Mouse (Mus musculus) MEL (cell line): ENCODE measurements at regions not wholly inside any gene's neighbourhood (a gene's known extent, or its start where the extent isn't known, plus 50 kb on each side); places are given as distances from the start of the nearest gene placed in this dataset.

Experiments
- DNase-seq: peaks from one replicate; pipeline ENCODE4 v3.0.0; 2011; ENCODE audit warnings: low read depth, low spot score
- H3K27ac ChIP-seq: 2 replicates; pipeline ENCODE4 v1.5.1; 2012; ENCODE audit warnings: low read depth, mild to moderate bottlenecking, control low read depth, low read length, moderate library complexity; ENCODE audit not compliant: control insufficient read depth
- H3K27me3 ChIP-seq, 2 experiments: fragments of 150-350 bp in 1 of 2; sonication (generic) in 1 of 2; 2 replicates each; pipeline ENCODE4 v1.6.1; 2012; ENCODE audit warnings: low read length in 2 of 2, mild to moderate bottlenecking in 2 of 2, improper control_type of control experiment in 1 of 2, moderate library complexity in 1 of 2; ENCODE audit not compliant: insufficient read depth in 2 of 2, control insufficient read depth in 1 of 2
- H3K36me3 ChIP-seq, 2 experiments: 2 replicates each; pipeline ENCODE4 v1.6.1; 2012 to 2014; ENCODE audit warnings: low read length in 2 of 2, improper control_type of control experiment in 1 of 2, inconsistent platforms in 1 of 2, mild to moderate bottlenecking in 1 of 2; ENCODE audit not compliant: insufficient read depth in 2 of 2, control insufficient read depth in 1 of 2
- H3K4me1 ChIP-seq, 2 experiments: fragments of 150-350 bp in 1 of 2; sonication (generic) in 1 of 2; 2 replicates each; pipeline ENCODE4 v1.6.1; 2012; ENCODE audit warnings: low read length in 2 of 2, improper control_type of control experiment in 1 of 2, mild to moderate bottlenecking in 1 of 2; ENCODE audit not compliant: insufficient read depth in 2 of 2, control insufficient read depth in 1 of 2
- H3K4me3 ChIP-seq, 2 experiments: fragments of 150-350 bp in 1 of 2; sonication (generic) in 1 of 2; 2 replicates each; pipeline ENCODE4 v1.5.1; 2012; ENCODE audit warnings: low read depth in 2 of 2, low read length in 2 of 2, mild to moderate bottlenecking in 2 of 2, moderate library complexity in 2 of 2, control low read depth in 1 of 2, improper control_type of control experiment in 1 of 2; ENCODE audit not compliant: control insufficient read depth in 1 of 2, insufficient read depth in 1 of 2
- H3K79me2 ChIP-seq: 2 replicates; pipeline ENCODE4 v1.6.1; 2012; ENCODE audit warnings: mild to moderate bottlenecking, low read length, moderate library complexity; ENCODE audit not compliant: control insufficient read depth, poor library complexity, insufficient read depth
- H3K9ac ChIP-seq: 2 replicates; pipeline ENCODE4 v1.6.1; 2012; ENCODE audit warnings: low read depth, mild to moderate bottlenecking, control low read depth, low read length, moderate library complexity; ENCODE audit not compliant: control insufficient read depth, poor library complexity, severe bottlenecking
- H3K9me3 ChIP-seq: fragments of 150-350 bp; sonication (generic); replicated peaks from 2 replicates; pipeline ENCODE4 v1.6.1; 2012; ENCODE audit warnings: mild to moderate bottlenecking, low read length, improper control_type of control experiment, moderate library complexity; ENCODE audit not compliant: insufficient read depth
- CHD1 ChIP-seq: IDR thresholded peaks from 2 replicates; pipeline ENCODE4 v1.6.1; 2012; ENCODE audit warnings: low read depth, mild to moderate bottlenecking, inconsistent platforms, low read length, improper control_type of control experiment
- ELF1 ChIP-seq: IDR thresholded peaks from 2 replicates; pipeline ENCODE4 v1.6.1; 2014; ENCODE audit warnings: low read depth, mild to moderate bottlenecking, inconsistent platforms, low read length, improper control_type of control experiment, moderate library complexity
- GABPA ChIP-seq: IDR thresholded peaks from 2 replicates; pipeline ENCODE4 v1.6.1; 2012; ENCODE audit warnings: low read depth, mild to moderate bottlenecking, inconsistent platforms, low read length, improper control_type of control experiment, moderate library complexity
- HCFC1 ChIP-seq: IDR thresholded peaks from 2 replicates; pipeline ENCODE4 v1.6.1; 2012; ENCODE audit warnings: low read depth, mild to moderate bottlenecking, inconsistent platforms, low read length, improper control_type of control experiment, moderate library complexity
- JUND ChIP-seq: IDR thresholded peaks from 2 replicates; pipeline ENCODE4 v1.6.1; 2011; ENCODE audit warnings: low read depth, mild to moderate bottlenecking, improper control_type of control experiment, low read length
- KAT2A ChIP-seq: conservative IDR thresholded peaks from 2 replicates; pipeline ENCODE4 v1.6.1; 2012; ENCODE audit warnings: low read depth, low read length, improper control_type of control experiment, inconsistent platforms
- MEF2A ChIP-seq: IDR thresholded peaks from 2 replicates; pipeline ENCODE4 v1.6.1; 2014; ENCODE audit warnings: low read depth, mild to moderate bottlenecking, inconsistent platforms, low read length, improper control_type of control experiment; ENCODE audit not compliant: poor library complexity, insufficient replicate concordance, severe bottlenecking; ENCODE audit errors: extremely low read depth
- MYC ChIP-seq: IDR thresholded peaks from 2 replicates; pipeline ENCODE4 v1.6.1; 2011; ENCODE audit warnings: low read depth, mild to moderate bottlenecking, low read length, improper control_type of control experiment, moderate library complexity
- NELFE ChIP-seq: IDR thresholded peaks from 2 replicates; pipeline ENCODE4 v1.6.1; 2011; ENCODE audit warnings: low read depth, low read length, improper control_type of control experiment
- POLR2A ChIP-seq, 2 experiments: IDR thresholded peaks; 2 replicates each; pipeline ENCODE4 v1.6.1; 2011 to 2012; ENCODE audit warnings: low read length in 2 of 2, mild to moderate bottlenecking in 2 of 2, control low read depth in 1 of 2, improper control_type of control experiment in 1 of 2, low read depth in 1 of 2, moderate library complexity in 1 of 2; ENCODE audit not compliant: control insufficient read depth in 1 of 2, insufficient read depth in 1 of 2, poor library complexity in 1 of 2
- POLR2AphosphoS2 ChIP-seq: IDR thresholded peaks from 2 replicates; pipeline ENCODE4 v1.6.1; 2011; ENCODE audit warnings: low read length, improper control_type of control experiment
- SIN3A ChIP-seq: IDR thresholded peaks from 2 replicates; pipeline ENCODE4 v1.6.1; 2012; ENCODE audit warnings: low read length, improper control_type of control experiment, inconsistent platforms
- SMC3 ChIP-seq: IDR thresholded peaks from 2 replicates; pipeline ENCODE4 v1.6.1; 2011; ENCODE audit warnings: low read depth, low read length, improper control_type of control experiment
- TAL1 ChIP-seq: IDR thresholded peaks from 2 replicates; pipeline ENCODE4 v1.6.1; 2012; ENCODE audit warnings: mild to moderate bottlenecking, inconsistent platforms, low read length, moderate library complexity, mixed read lengths
- TBP ChIP-seq: IDR thresholded peaks from 2 replicates; pipeline ENCODE4 v1.8.0; 2011; ENCODE audit warnings: low read depth, low read length, improper control_type of control experiment
- TCF12 ChIP-seq: IDR thresholded peaks from 2 replicates; pipeline ENCODE4 v1.6.1; 2014; ENCODE audit warnings: low read depth, mild to moderate bottlenecking, inconsistent platforms, low read length, improper control_type of control experiment, moderate library complexity
- USF2 ChIP-seq, 2 experiments: IDR thresholded peaks; 2 replicates each; pipeline ENCODE4 v1.6.1; 2011 to 2012; ENCODE audit warnings: improper control_type of control experiment in 2 of 2, low read length in 2 of 2, borderline replicate concordance in 1 of 2, inconsistent platforms in 1 of 2, low read depth in 1 of 2, mild to moderate bottlenecking in 1 of 2; ENCODE audit not compliant: insufficient read depth in 1 of 2
- ZMIZ1 ChIP-seq: IDR thresholded peaks from 2 replicates; pipeline ENCODE4 v1.6.1; 2012; ENCODE audit warnings: low read depth, mild to moderate bottlenecking, inconsistent platforms, low read length, improper control_type of control experiment, moderate library complexity
- ZNF384 ChIP-seq: IDR thresholded peaks from 2 replicates; pipeline ENCODE4 v1.6.1; 2012; ENCODE audit warnings: low read depth, mild to moderate bottlenecking, inconsistent platforms, low read length, improper control_type of control experiment

GRCm38 (mm10) chr13:60319268-60319667 lies 142.1 kb upstream of the Gas1 start:
- Histone ChIP-seq H3K27ac (no peak overlapping the region), H3K4me1 (no peaks in the 10 kb centered on the region), H3K9me3 (no peaks in the 10 kb centered on the region), H3K79me2 (no peaks in the 10 kb centered on the region)
- TF ChIP-seq TCF12 (no peak), KAT2A (no peak), CHD1 (no peak), JUND (no peak), POLR2AphosphoS2 (no peak), MYC (no peak), NELFE (no peak), ZNF384 (no peak), USF2 (IDR thresholded peaks at IDR 0.05; ENCODE audit: borderline replicate concordance in 1 of 2, insufficient read depth in 1 of 2, low read depth in 1 of 2, low read length in 2 of 2) (no peak)
- TF ChIP-seq, all 39 proteins: peak for 0
- no peak overlapping the region for H3K9ac ChIP-seq
- H3K36me3 ChIP-seq, result no peaks in the 10 kb centered on the region
- no peak for DNase-seq
- H3K4me3 ChIP-seq, result no peak overlapping the region
- no peaks in the 10 kb centered on the region for H3K27me3 ChIP-seq

- no peaks in the 10 kb centered on the region for H3K4me1 ChIP-seq
- H3K36me3 ChIP-seq, result no peaks in the 10 kb centered on the region
- no peak overlapping the region for H3K4me3 ChIP-seq
- no peaks in the 10 kb centered on the region for H3K27me3 ChIP-seq
- TF ChIP-seq POLR2AphosphoS2, result no peak
- TF ChIP-seq HCFC1, result no peak
- TF ChIP-seq, all 39 proteins: peak for 0
- DNase-seq, result no peak
- no peaks in the 10 kb centered on the region for H3K9me3 ChIP-seq
- no peaks in the 10 kb centered on the region for H3K79me2 ChIP-seq
- H3K27ac ChIP-seq, result no peak overlapping the region
- no peak overlapping the region for H3K9ac ChIP-seq
These were observed 142.9 kb upstream of the Gas1 start for GRCm38 (mm10) chr13:60319861-60320602.

GRCm38 (mm10) chr13:60322579-60322978 lies 145.4 kb upstream of the Gas1 start:
- no peak for TF ChIP-seq ZNF384
- no peak for TF ChIP-seq POLR2A (IDR thresholded peaks at IDR 0.05; ENCODE audit: control insufficient read depth in 1 of 2, insufficient read depth in 1 of 2, low read depth in 1 of 2, low read length in 2 of 2, poor library complexity in 1 of 2)
- TF ChIP-seq ELF1, result no peak
- no peak for TF ChIP-seq MEF2A
- no peak for TF ChIP-seq TAL1
- no peak for TF ChIP-seq GABPA
- TF ChIP-seq TCF12, result no peak
- TF ChIP-seq SMC3, result no peak
- no peak for TF ChIP-seq ZMIZ1
- TF ChIP-seq SIN3A, result no peak
- TF ChIP-seq TBP, result no peak
- TF ChIP-seq, all 39 proteins: peak for 0
- no peak overlapping the region for H3K9ac ChIP-seq
- H3K27ac ChIP-seq, result no peak overlapping the region
- no peak overlapping the region for H3K4me3 ChIP-seq
- no peaks in the 10 kb centered on the region for H3K36me3 ChIP-seq
- no peaks in the 10 kb centered on the region for H3K4me1 ChIP-seq
- H3K9me3 ChIP-seq, result no peaks in the 10 kb centered on the region
- no peaks in the 10 kb centered on the region for H3K79me2 ChIP-seq
- H3K27me3 ChIP-seq, result no peaks in the 10 kb centered on the region
- DNase-seq, result no peak
